Mouse (Mus musculus) lung, adult 18-20 months (tissue): ENCODE measurements at regions not wholly inside any gene's neighbourhood (a gene's known extent, or its start where the extent isn't known, plus 50 kb on each side); places are given as distances from the start of the nearest gene placed in this dataset.
A peak's percentile ranks its signal among the peaks of the same experiment; 100 is the strongest.

Source experiments
- DNase-seq, 2 experiments: peaks; one replicate each; pipeline ENCODE4 v3.0.0; 2022; ENCODE audit warnings: mixed read lengths in 2 of 2

DNA sequence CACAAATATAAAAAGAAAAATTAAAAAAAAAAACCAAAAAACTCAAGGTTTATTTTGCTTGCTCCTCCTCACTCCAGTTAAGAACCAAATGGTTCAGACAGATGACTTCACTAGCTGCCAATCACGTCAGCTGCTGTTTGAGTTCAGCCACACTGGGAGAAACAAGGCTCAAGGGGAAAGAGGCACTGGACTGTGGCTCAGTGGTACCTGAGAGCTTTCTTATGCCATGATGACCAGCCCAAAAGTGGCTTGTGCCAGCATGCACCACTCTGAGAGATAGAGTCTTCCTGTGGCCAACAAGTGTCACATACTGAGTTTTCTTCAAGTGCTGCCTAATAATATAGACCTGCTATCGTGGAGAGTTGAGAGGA, 198.0 kb upstream of the Tprg start:
- no peak for DNase-seq

DNA sequence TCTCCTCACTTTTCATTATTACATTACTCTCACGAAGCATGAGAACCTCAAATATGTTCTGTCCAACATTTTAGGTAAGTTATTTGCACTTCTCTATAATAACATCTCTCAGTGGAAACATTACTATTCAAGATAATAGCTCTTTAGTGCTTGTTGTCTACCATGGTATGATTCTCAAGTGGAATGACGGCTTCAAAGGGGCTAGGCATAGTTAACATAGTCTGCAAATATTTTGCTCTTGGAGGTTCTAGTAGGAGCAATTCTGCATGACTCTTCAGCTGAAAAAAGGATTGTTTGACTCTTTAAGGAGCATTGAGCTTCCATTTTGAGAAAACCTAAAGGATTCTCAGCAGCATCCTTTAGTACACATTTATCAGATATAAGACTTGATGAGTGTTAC, 182.5 kb upstream of the Tprg start:
- DNase-seq = no peak

DNA sequence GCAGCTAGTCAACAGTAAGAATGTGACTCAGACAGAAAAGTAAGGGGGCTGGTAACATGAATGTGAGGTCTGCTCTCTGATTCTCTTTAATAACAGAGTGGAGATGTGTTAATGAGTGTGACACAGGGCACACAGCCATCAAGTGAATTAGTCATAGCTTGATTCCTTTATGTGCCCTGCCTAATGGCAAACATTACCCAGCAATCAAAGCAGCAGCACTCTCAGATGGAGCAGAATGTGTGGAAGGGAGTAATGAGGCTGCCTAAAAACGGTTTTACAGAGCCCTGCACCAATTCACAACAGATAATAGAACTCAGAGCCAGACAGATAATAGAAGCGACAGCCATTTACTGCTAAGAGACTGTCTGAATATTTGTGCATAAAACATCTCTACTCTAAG, 182.0 kb upstream of the Tprg start:
- DNase-seq = no peak

GRCm38 (mm10) chr16:25140164-25140563, 146.5 kb upstream of the Tprg start:
- DNase-seq = no peak

- DNase-seq = no peak
These were observed 139.1 kb upstream of the Tprg start for GRCm38 (mm10) chr16:25147486-25147885.

DNA sequence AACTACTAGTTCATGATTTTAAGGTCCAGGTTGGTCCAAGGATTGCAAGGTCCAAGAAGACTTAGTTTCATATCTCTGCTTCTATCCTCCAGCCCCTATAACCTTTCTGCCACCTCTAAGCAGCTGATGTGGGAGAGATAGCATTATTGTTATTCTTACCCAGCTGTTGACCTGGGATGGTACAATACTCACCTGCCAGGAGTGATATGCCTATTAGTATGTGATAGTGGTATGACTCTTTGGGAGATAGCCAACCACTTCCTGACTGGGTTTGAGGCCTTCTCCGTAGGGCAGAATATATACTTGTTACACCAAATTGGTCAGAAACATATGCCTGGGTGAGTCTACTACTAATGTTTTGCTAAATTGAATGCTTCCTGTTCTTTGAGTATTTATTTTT, 137.4 kb upstream of the Tprg start:
- DNase-seq = no peak

DNA sequence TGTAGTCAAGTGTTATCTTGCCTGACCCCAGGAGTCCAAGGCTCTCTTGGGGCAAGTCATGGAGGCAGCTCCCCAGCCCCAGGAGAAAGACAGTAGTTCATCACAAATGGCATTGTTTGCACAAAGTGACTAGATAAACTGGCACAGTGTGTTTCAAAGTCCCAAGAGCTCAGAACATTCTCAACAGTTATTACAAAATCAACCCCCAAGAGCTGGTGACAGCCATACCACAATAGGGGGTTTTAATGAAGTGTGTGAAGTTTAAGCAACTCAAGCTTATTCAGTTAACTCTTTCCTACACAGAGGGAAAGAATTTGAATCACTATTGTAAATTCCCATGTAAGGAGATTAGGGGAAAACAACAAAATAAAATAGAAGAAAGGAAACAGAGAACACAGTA, 109.7 kb upstream of the Tprg start:
- no peak for DNase-seq

DNA sequence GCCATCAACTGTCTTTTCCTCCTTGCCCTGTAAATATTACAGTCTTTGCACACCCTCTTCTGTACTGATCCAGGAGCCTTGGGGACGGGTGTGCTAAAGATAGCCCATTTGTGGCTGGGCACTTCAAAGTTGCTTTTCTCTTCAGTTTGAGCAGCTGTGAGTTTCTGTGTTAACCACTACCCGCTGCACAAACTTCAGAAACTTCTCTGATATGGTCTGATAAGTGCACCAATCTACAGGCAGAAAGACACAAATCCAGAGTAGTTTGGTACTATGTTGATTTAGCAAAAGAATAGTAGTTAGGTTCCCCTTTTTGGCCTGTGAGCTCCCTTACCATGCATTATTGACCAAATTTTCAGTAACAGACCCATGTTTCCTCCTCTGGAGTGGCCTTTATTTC, 108.6 kb upstream of the Tprg start:
- DNase-seq = no peak

DNA sequence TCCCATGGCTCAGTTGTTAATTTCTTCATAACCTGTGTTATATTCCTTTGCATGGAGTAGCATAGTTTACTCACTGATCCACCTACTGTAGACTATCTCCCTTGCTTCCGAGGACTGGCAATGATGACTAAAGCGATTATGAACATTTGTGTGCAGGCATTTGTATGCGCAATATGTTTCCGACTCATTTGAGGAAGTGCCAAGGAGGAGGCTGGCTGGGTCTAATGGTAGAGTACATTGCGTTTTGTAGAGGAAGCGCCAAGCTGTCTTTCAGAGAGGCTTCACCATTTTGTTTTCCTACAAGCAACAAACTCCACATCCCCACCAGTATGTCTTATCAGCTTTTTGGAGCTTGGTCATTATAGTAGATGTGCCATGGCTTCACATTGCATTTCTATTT, 104.7 kb upstream of the Tprg start:
- DNase-seq = no peak

DNA sequence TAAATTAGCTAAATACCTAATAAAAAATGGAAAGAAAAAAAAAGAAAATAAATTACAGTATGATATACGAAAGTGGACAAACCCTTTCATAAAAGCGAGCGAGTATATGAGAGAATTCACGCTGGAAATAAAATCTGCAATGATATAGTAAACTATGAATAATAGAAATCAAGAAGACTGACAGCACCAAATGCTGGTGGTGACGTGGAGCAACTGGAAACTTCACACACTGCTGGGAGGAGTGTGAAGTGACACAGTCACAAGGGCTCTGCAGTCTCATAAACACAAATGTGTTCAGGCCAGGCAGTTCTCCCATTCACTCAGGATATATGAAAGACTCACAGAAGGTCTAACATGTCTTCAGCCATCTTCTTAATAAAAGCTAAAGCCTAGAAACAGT, 89.5 kb upstream of the Tprg start:
- no peak for DNase-seq

DNA sequence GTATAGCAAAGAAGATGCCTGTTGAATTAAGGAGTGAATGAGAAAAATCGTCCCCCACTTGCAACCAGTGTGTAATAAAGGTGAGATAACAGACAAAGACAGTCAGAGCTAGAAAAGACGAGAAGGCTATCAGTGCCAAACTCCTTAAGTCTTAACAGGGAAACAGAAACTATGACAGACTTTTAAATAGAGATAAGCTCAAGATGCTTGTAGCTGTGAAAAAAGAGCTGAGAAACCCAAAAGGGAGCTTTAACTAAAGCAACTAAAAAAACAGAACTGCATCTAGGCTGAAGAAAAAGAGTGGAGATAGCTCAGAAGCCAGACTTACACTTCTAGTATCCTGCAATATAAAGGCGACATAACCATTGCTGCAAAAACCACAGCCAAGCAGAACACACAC, 87.8 kb upstream of the Tprg start:
- no peak for DNase-seq

GRCm38 (mm10) chr16:25199984-25200383, 86.6 kb upstream of the Tprg start:
- no peak for DNase-seq

- DNase-seq = no peak
These were observed 85.4 kb upstream of the Tprg start for GRCm38 (mm10) chr16:25201094-25201770.

- no peak for DNase-seq
These were observed 73.4 kb upstream of the Tprg start for GRCm38 (mm10) chr16:25213250-25213649.

GRCm38 (mm10) chr16:25220552-25220951, 66.1 kb upstream of the Tprg start:
- DNase-seq = peak; percentile 22 to 25

DNA sequence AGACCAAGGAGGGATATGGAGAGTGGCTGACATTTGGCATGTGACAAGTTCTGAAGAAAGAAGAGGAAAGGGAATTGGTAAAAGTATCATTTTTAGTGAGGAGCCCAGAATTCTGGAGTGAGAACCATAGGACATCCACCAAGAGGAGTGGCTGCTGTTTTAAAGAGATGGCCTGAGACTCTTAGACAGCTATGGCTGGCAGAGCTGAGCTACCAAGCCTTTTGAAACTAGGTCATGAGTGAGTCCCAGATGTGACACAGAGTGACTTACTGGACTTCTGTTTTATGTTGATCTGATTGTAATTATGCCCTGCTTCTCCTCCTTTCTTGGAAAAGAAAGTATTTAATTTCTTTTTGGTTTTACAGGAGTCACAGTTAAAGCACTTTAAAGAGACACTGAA, 61.8 kb upstream of the Tprg start:
- no peak for DNase-seq
